Mouse (Mus musculus): ENCODE measurements around the gene Rabgap1l. TPM values are rescaled to one million over a fixed set of nuclear protein-coding genes. Genes with fewer than 3 reads are reported as not detected.

Gene Rabgap1l
- total RNA-seq, 1 experiment from 2014 or later, result 136 TPM

DNA sequence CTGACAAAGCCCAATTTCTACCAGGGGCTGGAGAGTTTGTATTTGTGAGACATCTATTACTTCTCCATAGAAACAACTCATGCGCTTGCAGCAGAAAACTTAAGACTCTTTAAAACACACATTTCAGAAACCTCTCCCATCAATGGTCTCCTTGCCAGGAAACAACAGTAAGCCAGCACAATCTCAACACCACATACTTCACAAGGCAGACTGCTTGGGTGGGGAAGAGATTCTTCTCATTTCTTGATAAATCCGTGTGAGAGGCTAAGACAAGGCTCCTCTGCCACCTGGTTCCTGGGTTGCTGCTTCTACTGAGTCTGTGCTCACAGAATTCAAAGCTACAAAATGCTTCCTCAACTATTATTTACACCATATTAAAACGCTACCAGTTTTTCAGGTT lies 543.2 kb downstream of the Rabgap1l start:
- ATAC-seq (replicated peaks; ENCODE audit: insufficient number of reproducible peaks, low FRiP score, low TSS enrichment, poor library complexity, severe bottlenecking), result no peak

DNA sequence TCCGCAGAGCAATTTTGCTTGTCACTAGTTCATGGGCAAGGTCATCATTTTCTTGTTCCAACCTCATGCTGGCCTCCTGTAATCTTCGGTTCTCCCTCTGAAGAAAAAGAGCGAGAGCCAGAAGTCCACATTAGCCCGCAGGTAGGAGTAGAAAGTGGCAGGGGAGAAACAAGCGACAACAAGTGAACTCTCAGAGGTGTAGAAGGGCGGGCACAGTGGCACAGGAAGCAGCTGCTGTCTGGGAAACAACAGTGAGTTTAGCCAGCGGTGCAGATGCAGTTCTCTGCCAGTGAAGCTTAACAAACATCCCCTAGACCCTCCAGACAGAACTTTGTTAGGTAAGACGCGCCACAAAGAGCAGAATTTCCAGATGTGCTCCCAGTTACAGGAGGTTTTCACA lies 545.5 kb downstream of the Rabgap1l start:
- no peak for ATAC-seq (replicated peaks; ENCODE audit: insufficient number of reproducible peaks, low FRiP score, low TSS enrichment, poor library complexity, severe bottlenecking)

DNA sequence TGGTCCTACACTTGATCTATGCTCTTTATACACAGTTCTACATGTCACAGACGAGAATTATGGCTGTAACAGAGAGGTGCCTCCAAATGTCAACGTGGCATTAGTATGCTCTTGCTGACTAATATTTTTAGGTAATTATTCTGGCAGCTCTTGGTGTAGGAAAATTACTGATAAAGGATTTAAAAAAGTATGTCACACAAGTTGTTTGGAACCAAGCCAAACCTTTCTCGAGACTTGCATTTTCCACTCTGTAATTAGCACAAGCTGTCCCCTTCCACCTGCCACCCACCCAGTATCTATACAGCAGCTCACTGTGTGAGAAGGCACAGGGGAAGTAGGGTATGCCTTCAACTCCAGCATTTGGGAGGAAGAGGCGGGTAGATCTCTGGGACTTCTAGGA lies 546.2 kb downstream of the Rabgap1l start:
- no peak for ATAC-seq (replicated peaks; ENCODE audit: insufficient number of reproducible peaks, low FRiP score, low TSS enrichment, poor library complexity, severe bottlenecking)

DNA sequence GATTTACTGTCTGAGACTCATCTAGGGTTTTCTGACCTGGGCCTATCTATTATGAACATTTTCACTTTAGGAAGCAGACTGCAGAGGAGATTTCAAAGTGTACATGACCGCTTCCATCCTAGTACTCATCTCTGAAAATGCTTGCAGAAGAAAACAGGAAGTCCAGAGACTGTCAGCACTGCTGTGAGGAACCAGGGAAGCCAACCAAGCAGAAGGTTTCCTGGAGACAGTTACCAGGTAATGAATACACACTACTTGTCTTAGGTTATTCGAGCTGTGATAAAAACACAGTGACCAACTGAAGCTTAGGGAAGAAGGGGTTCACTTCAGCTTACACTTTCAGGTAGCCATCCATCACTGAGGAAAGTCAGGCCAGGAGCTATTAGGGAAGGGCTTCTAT lies 547.1 kb downstream of the Rabgap1l start:
- ATAC-seq (replicated peaks; ENCODE audit: insufficient number of reproducible peaks, low FRiP score, low TSS enrichment, poor library complexity, severe bottlenecking), result peak; percentile 72

DNA sequence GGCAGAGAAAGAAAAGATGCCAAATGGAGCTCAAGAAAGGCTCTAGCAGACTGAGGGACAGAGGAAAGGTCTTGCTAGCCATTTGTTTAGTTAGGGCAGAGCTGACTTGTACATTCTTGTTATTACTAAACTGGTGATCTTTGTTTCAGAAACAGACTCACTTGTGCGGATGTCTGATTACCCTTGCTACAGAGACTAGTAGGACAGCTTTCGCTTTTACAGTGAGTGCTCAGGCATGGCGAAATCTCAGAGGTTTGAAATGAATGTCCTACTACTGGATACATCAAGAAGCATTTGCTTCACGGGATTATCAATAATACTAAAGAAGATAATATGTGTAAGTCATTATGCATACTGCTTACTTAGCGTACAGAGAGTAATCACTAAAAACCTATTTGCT lies 548.3 kb downstream of the Rabgap1l start:
- ATAC-seq (replicated peaks; ENCODE audit: insufficient number of reproducible peaks, low FRiP score, low TSS enrichment, poor library complexity, severe bottlenecking), result no peak

DNA sequence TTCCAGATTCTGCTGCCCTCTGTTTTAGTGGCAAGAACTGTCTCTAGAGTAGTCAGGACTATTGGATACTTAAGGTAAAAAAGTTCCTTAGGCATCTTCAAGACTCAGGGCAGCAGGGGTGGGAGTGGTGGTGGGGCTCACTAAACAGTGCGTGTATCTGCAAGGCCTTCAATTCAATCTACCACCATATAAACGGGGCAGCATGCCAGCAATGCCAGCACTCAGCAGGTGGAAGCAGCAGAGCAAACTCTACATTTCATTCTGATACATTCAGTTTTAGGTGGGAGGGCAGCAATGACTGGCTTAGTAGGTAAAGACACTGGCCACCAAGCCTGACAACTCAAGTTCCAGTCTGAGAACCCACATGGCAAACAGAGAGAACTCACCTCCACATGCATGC lies 552.9 kb downstream of the Rabgap1l start:
- no peak for ATAC-seq (replicated peaks; ENCODE audit: insufficient number of reproducible peaks, low FRiP score, low TSS enrichment, poor library complexity, severe bottlenecking)

DNA sequence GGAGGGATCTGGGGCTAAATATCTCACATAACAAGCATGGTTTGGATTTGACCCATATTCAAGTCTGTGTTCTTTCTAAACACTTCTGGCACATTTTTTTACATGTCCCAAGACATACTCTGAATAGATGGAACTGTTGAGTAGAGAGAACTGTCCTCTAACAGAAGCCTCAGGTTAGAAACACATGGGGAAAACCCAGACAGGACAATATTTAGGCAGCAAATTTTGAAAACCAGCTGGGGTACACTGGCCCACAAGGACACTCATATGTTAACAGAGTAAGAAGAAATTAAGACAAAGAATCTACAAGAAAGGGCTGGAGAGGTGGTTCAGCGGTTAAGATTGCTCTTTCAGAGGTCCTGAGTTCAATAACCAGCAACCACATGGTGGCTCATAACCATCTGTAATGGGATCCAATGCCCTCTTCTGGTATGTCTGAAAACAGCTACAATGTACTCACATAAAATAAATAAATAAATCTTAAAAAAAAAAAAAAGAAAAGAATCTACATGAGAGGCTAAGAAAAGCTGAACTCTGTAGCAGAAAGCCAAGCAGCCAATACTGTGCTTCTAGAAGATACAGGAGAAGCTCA lies 554.1 kb downstream of the Rabgap1l start:
- no peak for ATAC-seq (replicated peaks; ENCODE audit: insufficient number of reproducible peaks, low FRiP score, low TSS enrichment, poor library complexity, severe bottlenecking)

DNA sequence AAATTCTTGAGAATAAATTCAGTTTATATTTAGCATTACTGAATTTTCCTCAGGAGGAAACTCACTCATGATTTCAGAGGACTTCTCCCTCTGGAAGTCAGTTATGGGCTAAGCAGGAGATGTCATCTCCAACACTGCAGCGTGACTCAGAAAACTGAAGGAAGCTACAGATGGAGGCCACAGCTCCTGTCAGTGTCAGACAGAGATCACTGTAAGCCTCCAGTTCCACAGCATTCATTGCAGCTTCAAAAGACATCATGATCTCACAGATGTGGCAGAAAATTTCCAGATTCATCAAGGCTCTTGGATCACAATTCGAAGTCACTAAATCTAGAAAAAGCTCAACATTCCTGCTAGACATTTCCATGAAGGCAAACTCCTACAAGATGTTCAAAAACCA lies 555.0 kb downstream of the Rabgap1l start:
- ATAC-seq (replicated peaks; ENCODE audit: insufficient number of reproducible peaks, low FRiP score, low TSS enrichment, poor library complexity, severe bottlenecking), result no peak

DNA sequence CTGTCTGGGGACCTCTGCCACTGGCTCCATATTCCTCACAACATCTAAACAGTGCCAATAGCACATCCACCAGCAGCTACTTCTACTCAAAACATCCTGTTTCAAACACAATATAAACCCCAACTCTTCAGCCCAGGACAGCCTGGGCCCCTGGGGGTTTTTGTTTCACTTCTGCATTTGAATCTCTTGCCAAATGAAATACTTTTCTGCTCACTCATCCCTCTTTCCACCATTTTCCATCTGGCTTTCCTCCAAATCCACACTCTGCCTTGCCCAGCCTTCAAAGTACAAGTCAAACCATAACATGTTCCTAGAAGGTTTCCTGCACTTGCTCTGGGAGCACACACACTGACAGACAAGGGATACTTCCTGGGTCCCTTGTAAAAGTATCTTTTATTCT lies 559.1 kb downstream of the Rabgap1l start:
- ATAC-seq (replicated peaks; ENCODE audit: insufficient number of reproducible peaks, low FRiP score, low TSS enrichment, poor library complexity, severe bottlenecking), result peak; percentile 88

DNA sequence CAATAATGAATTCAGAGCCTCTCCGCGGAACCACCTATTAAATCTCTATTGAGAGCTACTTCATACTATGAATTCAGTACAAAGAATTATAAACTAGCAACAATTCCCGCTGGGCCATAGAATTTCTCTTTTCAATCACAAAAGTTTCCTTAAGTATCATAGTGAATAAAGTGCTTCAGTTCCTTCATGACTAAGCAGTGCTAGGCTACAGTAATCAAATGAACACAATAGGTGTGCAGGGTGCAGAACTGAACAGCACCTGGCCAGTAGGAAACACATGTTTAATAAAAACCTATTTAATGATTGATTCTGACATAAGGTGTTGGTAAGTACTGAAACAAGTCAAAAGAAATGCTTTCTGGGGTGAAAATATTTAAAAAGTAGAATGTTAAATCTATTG lies 560.9 kb downstream of the Rabgap1l start:
- ATAC-seq (replicated peaks; ENCODE audit: insufficient number of reproducible peaks, low FRiP score, low TSS enrichment, poor library complexity, severe bottlenecking), result no peak

DNA sequence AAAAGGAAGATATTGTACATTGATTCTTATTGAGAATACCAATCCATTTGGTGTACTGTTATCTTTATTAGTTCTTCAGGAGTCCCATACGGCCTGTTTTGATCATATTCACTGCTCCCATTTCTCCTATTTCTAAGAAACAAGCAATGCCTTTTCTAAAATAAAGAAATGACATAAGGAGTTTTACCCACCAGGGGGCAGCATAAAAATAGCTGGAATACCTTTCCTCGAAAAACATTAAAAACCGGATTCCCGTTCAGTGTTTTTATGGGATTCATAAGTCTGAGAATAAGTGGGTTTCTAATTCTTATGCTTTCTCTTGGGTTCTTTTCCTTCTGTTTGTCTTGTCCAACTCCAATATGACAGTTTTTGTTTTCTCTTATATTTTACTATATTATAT lies 562.0 kb downstream of the Rabgap1l start:
- no peak for ATAC-seq (replicated peaks; ENCODE audit: insufficient number of reproducible peaks, low FRiP score, low TSS enrichment, poor library complexity, severe bottlenecking)

DNA sequence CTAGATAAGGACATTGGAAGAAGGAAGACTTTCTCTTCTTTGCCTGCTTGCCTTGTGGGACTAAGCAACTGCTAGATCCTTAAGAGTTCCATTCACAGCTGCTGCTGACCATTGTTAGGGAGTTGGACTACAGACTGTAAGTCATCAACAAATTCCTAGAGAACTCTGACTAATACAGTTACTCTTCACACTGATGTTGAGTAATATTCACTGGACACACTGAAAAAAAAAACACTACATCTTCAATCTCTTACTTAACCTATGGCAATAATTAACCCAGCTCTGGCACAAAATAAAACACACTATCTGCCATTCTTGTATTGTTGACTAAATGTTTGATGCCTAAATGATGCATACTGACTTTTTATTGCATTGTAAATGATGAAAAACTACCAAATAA lies 565.2 kb downstream of the Rabgap1l start:
- ATAC-seq (replicated peaks; ENCODE audit: insufficient number of reproducible peaks, low FRiP score, low TSS enrichment, poor library complexity, severe bottlenecking), result no peak

DNA sequence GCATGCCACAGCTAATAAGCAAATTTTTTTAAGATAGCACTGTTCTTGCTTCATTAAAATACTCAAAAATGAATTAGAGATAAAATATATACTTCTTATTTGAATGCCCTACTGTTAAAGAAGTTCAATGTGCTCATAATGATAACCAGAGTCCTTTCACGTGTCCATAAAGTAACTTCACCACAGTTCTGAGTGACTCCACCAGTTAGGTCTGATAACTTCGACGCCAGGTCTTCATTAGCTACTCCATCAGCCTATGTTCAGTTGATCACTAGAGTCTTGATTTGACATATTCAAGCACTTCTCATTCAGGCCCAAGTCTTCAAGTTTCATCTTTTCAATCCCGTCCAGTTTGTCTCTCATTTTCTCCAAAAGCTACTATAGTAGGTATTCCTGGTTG lies 565.8 kb downstream of the Rabgap1l start:
- no peak for ATAC-seq (replicated peaks; ENCODE audit: insufficient number of reproducible peaks, low FRiP score, low TSS enrichment, poor library complexity, severe bottlenecking)

DNA sequence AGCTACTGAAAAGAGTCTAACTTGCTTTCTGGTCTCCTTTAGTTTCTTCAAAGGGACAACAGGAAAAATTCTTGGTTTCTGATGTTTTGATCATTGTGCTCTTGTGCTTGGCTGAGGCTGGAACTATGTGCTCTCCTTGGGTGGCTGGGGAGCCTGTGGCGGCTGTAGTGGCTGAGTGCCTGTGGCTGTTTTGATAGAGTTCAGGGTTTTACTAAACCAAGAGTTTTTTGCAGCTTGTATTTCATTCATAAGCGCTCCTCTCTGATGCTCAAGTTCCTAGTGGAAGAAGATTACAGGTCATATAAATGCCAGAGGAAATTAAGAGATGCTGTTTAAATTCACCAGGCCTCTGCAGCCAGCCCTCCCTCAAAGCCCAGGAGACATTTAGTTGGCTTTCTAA lies 568.9 kb downstream of the Rabgap1l start:
- ATAC-seq (replicated peaks; ENCODE audit: insufficient number of reproducible peaks, low FRiP score, low TSS enrichment, poor library complexity, severe bottlenecking), result no peak

DNA sequence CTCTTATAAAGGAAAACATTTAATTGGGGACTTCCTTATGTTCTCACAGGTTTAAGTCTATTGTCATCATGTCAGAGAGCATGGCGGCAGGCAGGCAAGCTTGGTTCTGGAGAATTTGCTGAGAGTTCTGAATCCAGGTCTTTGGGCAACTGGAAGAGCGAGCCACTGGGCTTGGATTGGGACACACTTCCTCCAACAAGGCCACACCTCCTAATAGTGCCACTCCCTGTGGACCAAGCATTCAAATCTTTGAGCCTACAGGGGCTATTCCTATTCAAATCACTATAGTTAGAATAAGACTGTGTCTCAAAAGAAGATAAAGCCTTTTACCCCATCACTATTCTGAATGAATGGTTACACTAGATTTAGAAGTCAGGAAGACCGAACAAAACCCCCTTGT lies 575.1 kb downstream of the Rabgap1l start:
- no peak for ATAC-seq (replicated peaks; ENCODE audit: insufficient number of reproducible peaks, low FRiP score, low TSS enrichment, poor library complexity, severe bottlenecking)

DNA sequence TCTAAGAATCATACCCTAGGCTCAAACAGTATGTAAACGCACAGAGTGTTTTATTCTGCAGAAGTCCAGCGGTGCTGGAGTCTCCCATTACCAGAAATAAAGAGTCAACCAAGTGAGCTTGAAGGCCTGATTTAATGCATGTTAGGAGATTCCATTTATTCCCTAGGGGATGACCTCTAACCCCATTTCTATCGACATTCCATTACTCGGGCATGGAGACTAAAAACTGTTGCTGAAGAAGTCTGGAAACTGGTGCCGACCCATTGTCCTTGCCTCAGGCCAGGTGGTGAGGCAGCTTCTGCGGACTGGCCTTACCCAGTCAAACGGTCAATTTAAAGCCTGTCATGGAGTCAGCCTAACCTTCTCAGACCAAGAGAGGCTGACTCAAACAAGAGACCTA lies 578.8 kb downstream of the Rabgap1l start:
- no peak for ATAC-seq (replicated peaks; ENCODE audit: insufficient number of reproducible peaks, low FRiP score, low TSS enrichment, poor library complexity, severe bottlenecking)

DNA sequence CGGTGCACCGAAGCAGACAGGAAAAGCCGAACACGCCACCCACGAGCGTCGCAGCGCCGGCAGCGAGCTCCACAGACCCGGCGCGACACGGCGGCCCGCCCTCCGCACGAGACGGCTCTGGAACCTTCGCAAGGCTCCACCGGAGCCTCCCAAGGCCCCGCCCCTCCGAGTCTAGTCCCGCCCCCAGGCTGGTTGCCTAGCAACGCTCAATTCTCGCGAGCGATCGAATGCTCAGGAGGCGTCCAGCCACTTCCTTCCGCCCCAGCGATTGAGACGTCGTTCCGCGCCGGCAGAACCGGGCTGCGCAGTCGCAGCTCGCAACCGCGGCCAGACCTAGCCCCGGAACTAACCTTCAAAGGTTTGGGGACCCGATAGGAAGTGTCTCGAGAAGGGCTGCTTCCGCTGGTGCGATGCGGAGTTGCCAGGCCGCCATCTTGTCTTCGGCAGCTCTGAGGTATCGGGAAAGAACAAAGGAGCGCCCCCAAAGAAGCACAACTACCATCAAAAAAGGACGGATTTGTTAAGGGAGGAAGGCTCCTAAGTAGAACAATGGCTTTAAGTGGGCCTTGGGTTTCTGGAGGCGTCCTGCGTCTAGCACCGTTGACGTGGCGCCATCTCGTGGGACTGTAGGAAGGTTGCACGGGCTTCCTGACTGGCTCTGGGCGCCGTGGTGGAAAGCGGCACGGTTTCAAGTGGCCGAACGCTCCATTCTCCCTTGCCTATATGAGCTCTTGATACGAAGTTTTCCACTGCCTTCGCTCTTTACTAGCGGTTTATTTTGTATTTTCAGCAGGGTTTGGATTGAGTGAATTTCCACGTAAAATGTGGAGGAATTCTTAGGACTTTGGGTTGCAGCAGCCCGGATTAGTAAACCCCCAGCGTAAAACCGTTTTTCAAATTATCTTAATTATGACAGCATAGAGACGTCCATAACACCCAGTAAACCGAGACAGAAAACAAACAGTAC lies 580.0 kb downstream of the Rabgap1l start, which contains the start of gene Cacybp:
TSS of gene Cacybp (minus strand) at position 173 of the 967 bp plus-strand sequence.
- peak; percentile 93 for ATAC-seq (replicated peaks; ENCODE audit: insufficient number of reproducible peaks, low FRiP score, low TSS enrichment, poor library complexity, severe bottlenecking)

DNA sequence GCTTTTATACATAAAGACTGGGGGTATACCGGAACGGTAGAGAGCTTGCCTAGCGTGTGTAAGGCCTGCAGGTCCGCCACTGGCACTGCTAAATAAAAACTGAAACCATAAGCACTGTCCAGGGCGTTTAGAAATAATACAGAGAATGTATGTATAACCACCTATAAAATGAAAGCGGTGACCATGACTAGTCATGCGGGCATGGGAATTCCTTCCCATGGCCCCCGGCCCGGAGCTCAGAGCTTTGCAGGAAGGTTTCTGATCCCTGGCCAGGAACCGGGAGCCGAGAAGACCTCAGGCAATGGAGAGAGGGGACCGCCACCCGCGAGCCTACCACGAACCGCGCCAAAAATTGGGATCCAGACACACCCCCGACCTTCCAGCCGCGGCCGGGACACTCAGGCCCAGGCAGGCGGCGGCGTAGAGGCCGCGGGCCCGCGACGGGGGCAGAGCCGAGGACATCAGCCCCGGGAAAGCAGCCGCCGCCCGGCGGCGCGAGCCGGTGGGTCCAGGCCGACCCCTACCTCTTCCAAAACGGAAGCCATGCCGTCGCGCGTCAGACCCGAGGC lies 580.8 kb downstream of the Rabgap1l start:
- no peak for ATAC-seq (replicated peaks; ENCODE audit: insufficient number of reproducible peaks, low FRiP score, low TSS enrichment, poor library complexity, severe bottlenecking)

DNA sequence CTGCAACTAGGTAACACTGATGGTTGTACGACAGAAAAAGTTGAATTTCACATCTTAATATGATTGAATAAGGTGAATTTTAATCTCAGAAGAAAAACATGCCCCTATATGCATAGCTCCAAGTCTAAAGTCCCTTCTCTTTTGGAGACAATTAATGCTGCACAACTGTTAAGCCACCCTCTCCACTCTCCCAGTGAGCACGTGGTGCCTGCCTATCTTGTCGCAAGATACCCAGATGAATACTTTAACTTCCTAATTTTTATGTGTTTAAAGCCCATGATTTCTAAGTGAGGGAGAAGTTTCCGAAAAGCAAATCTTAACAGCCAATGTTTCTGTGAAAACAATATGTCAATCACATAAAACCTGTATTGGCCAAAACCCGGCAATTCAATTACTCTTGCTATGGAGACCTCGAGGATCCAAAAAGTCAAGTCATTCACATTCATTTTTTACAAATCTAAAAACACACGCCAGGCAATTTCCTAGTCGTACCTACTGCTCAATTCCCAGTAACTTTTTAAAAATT lies 581.4 kb downstream of the Rabgap1l start:
- no peak for ATAC-seq (replicated peaks; ENCODE audit: insufficient number of reproducible peaks, low FRiP score, low TSS enrichment, poor library complexity, severe bottlenecking)

DNA sequence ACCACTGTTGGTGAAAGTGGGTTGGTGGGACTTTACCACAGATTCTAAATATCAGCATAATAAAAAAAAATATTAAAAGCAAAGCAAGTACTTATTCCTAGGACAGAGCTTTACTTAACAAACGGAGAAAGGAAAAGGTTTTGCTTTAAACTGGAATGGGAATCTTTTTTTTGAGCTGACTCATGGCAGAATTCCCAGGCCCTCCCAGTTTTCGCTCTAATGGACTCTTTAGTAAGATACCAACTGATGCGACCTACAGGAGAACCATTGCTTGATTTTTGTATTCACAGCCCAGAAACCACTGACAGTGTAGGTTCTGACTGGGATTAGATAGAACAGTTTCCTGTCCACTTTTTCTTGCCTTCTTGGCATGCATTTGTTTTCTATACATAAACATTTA lies 582.4 kb downstream of the Rabgap1l start:
- no peak for ATAC-seq (replicated peaks; ENCODE audit: insufficient number of reproducible peaks, low FRiP score, low TSS enrichment, poor library complexity, severe bottlenecking)

Measured in monocyte, adult 5-6 weeks (primary cell).